Mouse (Mus musculus) layer of hippocampus, adult 9-11 months (tissue): ENCODE data around the gene Timd2.
A peak's percentile ranks its signal among the peaks of the same experiment; 100 is the strongest.
"Not testable (repeated sequence)": the region's sequence is repeated elsewhere in the genome, so short reads cannot be mapped to it uniquely, and the experiment has no call there.

Source experiments
- DNase-seq: peaks from one replicate; pipeline ENCODE4 v3.0.0; 2022

The Timd2 gene

GRCm38 (mm10) chr11:46706664-46707356 is at the start of gene Timd2:
Gene Timd2 (minus strand): TSS chr11:46707061.
- DNase-seq = no peak

GRCm38 (mm10) chr11:46755714-46756113 is 48.9 kb upstream of the Timd2 start:
- DNase-seq = peak; percentile 3

DNA sequence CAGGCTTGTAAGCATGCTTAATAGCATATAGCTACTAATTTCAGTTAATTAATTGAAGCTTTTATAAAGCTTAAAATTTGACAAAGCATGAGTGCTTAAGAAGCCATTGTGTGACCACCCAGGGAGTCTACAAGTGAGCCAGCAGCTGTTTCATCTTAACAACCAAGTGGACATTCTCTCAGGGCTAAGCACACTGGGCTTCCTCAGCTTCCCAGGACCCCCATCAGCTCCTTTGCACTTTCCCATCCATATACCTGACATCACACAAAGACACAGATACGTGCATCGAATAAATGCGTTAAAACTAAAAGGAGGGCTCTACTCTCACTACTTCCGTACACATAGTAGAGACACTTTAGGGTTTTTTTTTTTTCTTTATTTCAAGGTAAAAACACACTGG is 47.8 kb upstream of the Timd2 start:
- no peak for DNase-seq

GRCm38 (mm10) chr11:46753662-46754061 is 46.8 kb upstream of the Timd2 start:
- DNase-seq = no peak

GRCm38 (mm10) chr11:46747996-46748395 is 41.1 kb upstream of the Timd2 start:
- no peak for DNase-seq

- DNase-seq = no peak
Observed at GRCm38 (mm10) chr11:46741716-46742115, 34.9 kb upstream of the Timd2 start.

DNA sequence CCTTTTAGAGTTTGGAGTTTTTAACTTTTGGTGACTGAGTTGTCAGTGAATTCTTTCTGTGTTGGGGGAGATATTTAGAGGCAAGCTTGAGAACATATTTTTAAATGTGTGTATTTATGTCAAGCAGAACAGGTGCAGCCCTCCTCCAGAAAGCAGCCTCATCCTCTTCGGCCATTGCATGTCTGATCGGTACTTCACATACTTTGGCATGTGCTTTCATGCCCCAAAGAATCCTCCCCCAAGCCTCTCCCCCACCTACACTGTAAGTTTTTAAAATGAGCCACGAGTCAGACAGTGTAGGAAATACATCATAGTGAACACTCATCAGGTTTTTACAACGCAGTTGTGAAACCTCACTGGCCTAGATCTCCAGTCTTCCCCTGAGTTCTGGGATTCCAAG is 34.0 kb upstream of the Timd2 start:
- no peak for DNase-seq

GRCm38 (mm10) chr11:46739501-46739900 is 32.6 kb upstream of the Timd2 start:
- DNase-seq = no peak

- DNase-seq = not testable (repeated sequence)
Observed at GRCm38 (mm10) chr11:46735076-46735475, 28.2 kb upstream of the Timd2 start, which contains the start of gene Havcr1. Gene Havcr1 (plus strand): TSS chr11:46735080.

DNA sequence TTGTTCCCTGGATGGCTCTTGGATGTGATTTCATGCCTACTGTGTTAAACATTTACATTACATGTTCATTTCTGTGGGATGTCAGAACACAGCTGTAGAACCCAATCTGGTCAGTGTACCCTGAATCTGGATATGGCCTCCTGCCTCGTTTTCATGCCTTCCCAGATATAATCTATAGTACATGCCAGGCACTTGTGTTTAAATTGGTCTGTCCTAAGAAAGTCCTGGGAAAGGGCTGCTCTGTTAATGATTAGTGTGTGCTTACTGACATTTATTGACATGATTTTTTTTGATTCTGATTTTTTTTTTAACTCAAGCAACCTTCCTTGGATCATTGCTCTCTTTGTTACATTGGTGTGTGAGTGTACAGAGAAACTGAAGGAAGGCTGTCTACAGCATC is 27.8 kb upstream of the Timd2 start:
- no peak for DNase-seq

GRCm38 (mm10) chr11:46733242-46733789 is 26.5 kb upstream of the Timd2 start:
- peak; percentile 9 for DNase-seq

DNA sequence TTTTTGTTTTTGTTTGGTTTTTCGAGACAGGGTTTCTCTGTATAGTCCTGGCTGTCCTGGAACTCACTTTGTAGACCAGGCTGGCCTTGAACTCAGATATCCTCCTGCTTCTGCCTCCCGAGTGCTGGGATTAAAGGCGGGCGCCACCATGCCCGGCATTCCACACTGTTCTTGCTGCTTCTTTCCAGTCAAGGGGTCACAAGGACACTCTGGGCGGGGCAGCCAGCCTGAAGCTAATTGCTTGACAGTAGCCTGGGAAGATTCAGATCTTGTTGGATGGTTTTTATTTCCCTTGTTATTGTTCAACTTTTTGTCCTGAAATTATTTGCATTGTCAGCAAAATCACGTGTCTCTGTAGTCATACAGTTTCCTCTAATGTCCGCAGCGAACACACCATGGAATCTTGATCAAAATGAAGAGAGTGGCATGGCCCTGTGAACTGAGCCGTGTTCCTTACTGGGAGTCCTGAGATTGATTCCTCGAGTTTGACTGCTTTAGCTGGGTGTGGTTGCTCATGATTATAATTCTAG is 24.7 kb upstream of the Timd2 start:
- no peak for DNase-seq

- no peak for DNase-seq
Observed at GRCm38 (mm10) chr11:46698830-46699229, 8.0 kb downstream of the Timd2 start.

DNA sequence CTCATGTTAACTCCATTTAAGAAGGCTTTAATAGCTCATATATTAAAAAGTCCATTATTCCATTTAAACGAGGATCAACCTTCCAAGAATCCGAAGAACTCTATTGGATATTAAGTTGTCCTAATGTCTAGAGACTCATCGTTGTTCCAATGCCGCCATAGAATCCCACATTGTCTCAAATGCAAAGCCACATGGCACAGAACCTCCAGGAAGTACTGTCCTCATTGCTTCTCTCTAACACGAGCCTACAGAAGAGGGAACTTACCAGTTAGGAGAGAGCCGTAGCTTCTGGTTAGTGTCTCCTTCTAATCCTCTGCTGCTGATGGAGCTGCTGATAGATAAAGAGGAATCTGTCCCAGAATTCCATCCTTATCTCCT is 8.6 kb downstream of the Timd2 start:
- no peak for DNase-seq

GRCm38 (mm10) chr11:46697433-46698277 is 9.2 kb downstream of the Timd2 start:
- DNase-seq = no peak

DNA sequence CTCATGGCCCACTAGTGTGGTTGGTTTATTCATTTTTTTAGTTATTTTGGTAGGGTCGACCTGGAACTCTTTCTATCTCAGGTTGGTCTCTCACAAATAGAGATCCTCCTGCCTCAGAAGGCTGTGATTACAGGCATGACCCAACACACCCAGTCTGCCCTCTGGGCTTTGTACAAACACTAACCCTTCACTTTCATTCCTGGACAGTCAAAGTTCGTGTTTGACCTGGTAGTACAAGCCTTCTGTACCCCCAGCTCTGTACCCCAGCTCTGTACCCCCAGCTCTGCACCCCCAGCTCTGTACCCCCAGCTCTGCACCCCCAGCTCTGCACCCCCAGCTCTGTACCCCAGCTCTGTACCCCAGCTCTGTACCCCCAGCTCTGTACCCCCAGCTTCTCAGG is 11.0 kb downstream of the Timd2 start:
- DNase-seq = not testable (repeated sequence)

DNA sequence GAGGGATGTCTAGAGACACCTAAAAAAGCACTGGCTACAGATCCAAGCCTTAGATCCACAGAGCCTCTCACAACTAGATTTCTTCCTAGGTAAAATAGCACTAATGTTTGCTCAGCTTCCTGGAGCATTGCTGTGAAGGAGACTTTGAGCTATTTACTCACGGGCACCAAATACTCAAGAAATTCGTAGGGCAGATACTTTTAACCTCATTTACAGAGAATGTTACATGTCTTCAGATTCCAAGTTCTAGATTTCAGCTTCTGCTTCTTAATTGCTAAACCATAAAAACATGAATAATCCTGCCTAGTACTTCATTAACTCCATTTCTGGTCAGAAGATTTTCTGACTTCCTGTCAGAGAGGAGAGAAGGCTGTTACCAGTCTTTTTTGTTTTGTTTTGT is 16.7 kb downstream of the Timd2 start:
- DNase-seq = no peak

GRCm38 (mm10) chr11:46683723-46684122 is 23.1 kb downstream of the Timd2 start:
- no peak for DNase-seq

DNA sequence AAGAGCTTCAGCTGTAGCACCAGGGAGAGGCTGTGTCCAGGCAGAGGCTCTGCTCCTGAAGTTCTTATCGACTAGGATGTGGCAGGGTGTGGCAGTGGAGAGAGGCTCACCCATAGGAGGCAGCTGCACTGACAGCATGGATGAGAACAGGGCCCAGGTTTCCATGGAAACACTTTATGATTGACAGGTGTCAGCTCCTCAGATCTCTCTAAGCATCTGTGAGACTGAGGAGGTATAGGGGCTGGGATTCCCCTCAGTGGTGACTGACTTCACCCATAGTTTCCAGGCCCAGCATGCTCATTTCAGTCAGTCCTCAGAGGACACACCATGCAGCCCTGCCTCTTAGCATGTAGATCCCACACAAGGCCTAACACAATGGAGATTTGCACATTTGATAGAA is 24.0 kb downstream of the Timd2 start:
- no peak for DNase-seq

DNA sequence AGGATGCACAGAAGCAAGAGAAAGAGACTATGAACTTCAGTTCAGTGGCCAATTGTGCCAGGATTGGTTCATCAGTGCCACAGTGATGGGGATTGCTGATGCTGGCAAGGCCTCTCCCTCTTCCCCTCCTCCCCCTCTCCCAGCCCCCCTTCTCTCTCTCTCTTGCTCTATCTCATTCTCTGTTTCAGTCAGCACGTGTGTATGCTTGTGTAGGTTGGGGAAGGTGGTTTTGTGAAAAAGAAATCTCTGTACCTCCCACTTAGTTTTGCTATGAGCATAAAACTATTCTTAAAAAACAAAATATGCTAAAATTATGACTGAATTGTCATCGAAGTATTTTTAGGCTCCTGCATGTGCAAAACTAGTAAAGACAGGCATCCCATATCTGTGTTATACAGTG is 38.9 kb downstream of the Timd2 start:
- no peak for DNase-seq

- no peak for DNase-seq
Observed at GRCm38 (mm10) chr11:46667105-46667504, 39.8 kb downstream of the Timd2 start.

DNA sequence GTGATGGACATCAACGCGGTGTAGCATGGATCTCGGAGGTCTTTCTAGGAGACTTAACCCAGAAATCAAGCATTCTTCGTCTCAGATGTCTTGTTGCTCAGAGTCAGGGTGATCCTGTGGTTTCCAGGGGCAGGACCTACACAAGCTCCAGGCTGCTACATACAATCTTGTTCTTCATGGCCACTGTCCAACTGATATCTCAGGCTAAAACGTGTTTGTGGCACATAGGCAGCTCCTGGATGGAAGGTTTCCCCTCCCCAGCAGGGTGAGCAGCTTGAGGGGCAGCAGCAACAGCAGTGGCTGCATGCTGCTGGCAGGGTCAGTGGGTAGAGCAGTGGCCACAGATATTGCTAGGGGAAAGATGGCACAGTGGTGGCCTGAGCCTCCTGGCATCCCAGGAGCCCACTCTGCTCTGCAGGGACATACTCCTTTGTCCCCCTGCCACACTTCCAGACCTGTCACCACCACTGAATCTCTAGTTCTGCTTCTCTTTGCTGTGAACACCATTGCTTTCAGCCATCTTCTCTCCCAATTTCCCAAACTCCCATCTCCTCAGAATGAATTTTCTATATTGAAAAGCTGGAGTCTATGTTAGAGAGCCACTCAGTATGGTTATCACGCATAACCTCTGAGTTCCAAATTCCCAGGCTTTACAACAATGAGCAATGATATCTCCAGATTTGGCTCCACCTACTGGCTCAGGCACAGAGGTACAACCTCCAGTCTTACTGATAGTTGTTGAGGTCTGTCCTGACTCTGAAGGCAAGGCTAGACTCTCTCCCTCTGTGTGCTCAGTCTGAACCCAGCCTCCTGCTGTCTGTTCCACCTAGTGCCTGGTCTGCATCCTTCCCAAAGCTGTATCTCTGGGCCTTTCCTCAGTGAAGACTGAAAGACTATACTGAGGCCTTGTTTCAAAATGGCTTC is 41.0 kb downstream of the Timd2 start:
- DNase-seq = no peak

DNA sequence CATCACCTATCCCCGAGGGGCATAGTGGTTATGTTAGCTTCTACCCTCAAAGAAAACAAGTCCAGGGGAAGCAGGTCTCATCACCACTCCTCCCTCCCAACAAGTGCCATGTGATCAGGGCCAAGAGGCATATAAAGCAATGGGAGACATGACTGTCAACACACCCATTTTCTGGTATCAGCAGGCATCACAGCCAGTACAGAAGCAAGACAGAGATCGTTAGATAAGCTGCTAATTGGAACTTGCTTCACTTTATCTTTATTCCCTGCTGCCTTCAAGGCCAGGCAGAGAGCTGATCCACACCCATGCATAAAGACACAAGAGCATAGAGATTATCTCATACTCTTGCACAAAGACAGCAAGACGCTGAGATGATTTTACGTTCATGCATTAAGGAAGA is 43.6 kb downstream of the Timd2 start:
- DNase-seq = no peak
